Mouse (Mus musculus): ENCODE data around the gene Fer. TPM values are rescaled to one million over a fixed set of nuclear protein-coding genes. Genes with fewer than 3 reads are reported as not detected.

Gene Fer
- polyA plus RNA-seq (2012): 0.56 and 0.62 TPM in 2 replicates

GRCm38 (mm10) chr17:63863012-63863630 is at the start of gene Fer:
Gene Fer, plus strand, starts transcription at chr17:63863062.

GRCm38 (mm10) chr17:63863647-63864149 is 836 bp downstream of the Fer start, which contains the start of gene A930002H24Rik:
Gene A930002H24Rik, minus strand, starts transcription at chr17:63863791.

Other genes starting within 250 kb of the Fer start
- gene A930002H24Rik, start 729 bp downstream of the Fer start, polyA plus RNA-seq (2012): 0.54 and 0.55 TPM in 2 replicates